Mouse (Mus musculus): ENCODE results near the gene Icmt.

The Icmt gene

DNA sequence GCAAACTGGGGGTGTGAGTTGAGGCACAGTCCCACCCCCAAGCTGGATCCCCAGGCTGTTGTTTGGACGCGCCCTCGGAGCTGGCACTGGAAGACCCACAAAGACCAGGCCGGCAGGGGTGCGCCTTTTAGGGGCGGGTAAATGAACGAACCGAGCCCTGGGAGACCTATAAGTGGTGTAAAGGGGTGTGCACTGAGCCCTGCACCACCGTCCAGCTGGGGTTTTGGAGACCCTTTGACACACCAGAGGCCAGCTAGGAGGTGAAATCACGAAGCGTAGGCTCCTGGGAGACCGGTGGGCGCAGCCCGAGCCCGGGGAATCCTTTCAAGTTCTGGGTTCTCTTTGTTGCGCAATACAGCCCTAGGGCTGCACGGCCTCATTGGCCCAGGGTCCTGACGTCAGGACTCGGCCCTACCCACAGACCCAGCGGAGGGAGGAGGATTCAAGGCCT is 22.3 kb upstream of the Icmt start:
- DNase-seq (ENCODE audit: low read depth), result peak; percentile 88

DNA sequence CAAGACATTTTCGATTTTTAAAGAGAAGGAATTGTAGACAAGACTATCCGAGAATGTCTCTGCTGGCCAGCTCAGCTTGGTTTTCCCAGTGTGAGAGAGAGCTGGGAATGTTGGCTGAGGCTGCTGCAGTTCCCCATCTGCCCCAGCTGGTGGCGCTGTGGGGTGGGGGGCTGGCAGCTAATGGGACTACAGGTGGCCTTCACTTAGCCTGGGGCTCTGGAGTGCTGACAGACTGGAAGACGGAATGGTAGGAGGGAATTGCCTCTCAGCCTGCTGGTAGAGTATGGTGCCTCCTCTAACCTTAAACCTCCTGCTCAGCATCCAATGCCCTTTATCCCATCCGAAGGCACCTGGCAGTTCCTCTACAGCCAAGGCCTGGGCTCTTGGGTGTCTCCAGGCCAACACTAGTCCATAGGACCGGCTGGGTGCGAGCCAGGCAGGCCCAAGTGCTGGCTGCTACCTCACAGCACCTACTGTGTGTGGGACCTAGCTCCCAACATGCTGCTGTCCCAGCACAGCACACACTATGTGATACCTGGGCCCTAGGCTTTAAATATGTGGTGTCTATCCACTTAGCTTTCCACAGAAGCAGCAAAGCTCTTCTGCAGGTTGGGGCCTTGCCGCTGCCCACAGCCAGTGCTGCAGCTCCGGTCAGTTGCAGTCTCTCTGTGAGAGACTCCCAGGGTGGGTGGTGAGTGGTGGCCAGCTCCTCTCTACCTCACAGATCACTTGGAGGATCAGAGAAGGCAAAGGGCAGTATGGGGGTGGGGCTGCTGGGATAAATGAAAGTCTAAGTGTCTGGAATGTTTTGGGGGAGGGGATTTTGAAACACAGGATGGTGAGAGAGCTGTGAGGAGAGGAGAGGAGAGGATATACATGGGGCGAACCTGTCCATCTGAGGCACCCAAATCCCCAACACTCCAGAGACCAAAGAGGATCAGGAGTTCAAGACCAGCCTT is 20.4 kb upstream of the Icmt start:
- peak; percentile 43 for DNase-seq (ENCODE audit: low read depth)

DNA sequence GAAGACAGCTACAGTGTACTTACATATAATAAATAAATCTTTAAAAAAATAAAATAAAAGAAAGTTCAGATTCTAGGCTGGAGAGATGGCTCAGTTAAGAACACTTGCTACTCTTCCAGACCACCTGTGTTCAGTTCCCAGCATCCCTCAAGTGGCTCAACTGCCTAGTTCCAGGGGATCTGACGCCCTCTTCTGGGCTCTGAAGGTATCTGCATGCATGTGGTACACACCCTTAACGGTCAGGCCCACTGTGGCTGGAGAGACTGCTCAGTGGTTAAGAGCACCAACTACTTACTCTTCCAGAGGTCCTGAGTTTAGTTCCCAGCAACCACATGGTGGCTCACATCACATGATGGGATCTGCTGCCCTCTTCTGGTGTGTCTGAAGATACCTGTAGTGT is 19.1 kb upstream of the Icmt start:
- no peak for DNase-seq (ENCODE audit: low read depth)

DNA sequence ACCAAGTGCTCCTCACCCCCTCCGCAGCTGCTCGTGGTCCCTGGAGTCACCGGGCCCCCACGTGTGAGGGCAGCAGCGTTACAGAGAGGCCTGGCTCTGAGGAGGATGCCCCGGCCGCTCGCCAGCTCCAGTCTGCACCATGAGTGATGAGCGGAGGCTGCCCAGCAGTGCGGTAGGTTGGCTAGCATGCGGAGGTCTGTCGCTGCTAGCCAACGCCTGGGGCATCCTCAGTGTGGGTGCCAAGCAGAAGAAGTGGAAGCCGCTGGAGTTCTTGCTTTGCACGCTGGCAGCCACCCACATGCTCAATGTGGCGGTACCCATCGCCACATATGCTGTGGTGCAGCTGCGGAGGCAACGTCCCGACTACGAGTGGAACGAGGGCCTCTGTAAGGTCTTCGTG is 18.0 kb upstream of the Icmt start:
- no peak for DNase-seq (ENCODE audit: low read depth)

DNA sequence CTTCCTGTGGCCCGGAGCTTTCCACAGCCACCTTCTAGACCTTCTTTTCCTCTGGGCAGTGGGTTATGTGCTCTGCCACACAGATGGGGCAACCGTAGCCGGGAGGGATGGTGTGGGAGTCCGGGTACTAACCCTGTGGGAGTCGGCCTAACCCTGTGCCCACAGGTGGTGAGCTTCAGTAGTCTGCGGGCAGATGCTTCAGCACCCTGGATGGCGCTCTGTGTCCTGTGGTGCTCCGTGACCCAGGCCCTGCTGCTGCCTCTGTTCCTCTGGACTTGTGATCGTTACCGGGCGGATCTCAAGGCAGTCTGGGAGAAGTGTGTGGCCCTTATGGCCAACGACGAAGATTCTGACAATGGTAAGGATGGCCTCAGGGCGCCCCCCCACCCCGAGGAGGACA is 15.4 kb upstream of the Icmt start:
- DNase-seq (ENCODE audit: low read depth), result no peak

DNA sequence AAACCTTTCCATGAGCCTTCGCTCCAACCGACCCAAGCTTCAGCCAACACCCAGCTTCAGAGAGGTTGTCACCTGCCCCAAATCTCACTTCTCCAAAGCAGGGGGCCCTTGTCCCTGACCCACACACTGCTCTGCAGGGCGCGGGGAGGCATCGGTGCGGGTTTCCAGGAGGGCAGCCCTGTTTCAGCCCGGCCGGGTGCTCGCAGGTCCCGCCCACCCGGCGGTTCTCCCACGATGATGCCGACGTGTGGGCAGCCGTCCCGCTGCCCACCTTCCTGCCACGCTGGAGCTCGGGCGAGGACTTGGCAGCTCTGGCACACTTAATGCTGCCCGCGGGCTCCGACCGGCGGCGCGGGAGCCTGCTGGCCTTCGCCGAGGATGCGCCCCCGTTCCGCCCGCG is 14.3 kb upstream of the Icmt start:
- DNase-seq (ENCODE audit: low read depth), result no peak

DNA sequence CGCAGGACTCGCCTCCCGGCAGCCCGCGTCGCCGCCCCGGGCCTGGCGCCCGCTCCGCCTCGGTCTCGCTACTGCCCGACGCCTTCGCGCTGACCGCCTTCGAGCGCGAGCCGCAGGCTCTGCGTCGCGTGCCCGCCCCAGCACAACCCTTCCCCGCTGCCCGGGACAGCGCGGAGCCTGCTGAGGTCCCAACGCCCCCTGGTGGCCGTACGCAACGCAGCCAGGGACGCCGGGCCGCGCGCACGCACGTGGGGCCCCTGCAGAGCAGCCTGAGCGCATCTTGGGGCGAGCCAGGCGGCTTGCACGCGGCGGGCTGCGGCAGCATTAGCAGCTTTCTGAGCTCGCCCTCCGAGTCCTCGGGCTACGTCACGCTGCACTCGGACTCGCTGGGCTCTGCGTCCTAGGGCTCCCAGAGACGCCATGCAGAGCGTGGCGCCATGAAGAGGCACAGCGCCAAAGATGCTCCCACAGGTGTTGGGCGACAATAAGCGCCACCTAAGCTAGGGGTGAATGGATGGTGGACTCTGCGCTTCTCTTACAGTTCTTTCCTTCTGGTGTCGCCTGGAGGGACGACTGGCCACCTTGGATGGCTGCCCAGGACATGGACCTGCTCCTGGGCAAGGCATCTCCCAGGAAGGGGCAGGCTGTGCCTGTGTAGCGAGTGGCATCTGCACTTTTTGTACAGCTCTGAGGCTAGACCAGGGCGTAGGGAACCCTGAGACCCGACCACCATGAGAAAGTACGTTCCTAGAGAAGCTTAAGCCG is 13.7 kb upstream of the Icmt start:
- no peak for DNase-seq (ENCODE audit: low read depth)

DNA sequence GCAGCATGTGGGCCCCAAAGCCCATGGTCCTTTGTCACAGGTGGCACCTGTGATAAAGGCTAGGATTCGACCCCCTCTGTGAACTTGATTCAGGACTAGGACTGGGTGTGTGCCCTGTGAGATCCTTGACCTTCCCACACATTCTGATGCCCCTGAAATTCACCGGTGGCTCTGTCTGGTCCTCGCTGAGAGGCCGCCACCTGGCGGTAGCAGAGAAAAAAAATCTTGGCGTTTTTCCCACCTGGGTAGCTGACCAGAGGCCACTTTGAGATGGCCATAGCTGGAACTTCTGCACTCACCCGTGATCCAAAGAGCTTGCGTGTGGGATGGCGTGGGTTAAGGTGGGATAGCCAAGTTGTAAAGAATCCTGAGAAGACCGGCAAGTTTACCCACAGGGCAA is 11.5 kb upstream of the Icmt start:
- DNase-seq (ENCODE audit: low read depth), result peak; percentile 79

DNA sequence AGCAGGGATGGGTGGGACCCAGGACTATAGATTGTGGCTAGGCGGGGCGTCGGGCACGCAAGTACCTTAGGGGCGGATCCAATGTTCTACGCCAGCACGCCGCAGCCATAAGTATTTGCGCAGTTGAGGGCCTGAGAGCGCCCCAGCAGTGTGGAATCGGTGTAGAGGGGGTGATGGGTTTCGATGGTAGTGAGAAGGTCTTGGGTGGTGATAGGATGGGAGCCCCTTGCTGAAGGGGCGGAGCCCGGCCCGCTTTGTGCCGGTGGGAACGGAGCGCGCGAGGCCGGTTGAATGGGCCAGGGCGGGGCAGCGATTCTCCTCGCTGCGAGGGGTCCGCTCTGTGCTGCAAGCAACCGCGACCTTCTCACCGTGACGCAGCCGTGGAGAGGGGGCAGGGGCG is 10.8 kb upstream of the Icmt start:
- DNase-seq (ENCODE audit: low read depth), result no peak

DNA sequence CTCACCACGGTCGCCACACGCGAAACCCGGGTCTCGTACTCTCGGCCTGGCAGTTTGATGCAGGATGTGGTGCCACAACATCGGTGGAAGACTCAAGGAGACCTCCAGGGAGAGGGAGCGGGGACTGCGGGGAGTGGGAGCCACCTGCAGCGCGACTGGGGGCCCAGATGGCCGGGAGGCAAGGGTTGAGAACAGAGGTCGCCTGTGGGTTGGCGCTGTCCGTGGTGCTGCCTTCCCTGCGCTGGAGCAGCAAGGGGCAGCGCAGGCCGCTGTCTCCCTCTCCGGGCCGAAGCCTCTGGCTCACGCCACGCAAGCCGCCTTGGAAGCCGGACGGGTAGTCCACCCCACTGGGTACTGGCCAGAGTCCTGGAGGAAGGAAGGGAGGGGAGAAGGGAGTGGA is 10.1 kb upstream of the Icmt start:
- peak; percentile 62 for DNase-seq (ENCODE audit: low read depth)

DNA sequence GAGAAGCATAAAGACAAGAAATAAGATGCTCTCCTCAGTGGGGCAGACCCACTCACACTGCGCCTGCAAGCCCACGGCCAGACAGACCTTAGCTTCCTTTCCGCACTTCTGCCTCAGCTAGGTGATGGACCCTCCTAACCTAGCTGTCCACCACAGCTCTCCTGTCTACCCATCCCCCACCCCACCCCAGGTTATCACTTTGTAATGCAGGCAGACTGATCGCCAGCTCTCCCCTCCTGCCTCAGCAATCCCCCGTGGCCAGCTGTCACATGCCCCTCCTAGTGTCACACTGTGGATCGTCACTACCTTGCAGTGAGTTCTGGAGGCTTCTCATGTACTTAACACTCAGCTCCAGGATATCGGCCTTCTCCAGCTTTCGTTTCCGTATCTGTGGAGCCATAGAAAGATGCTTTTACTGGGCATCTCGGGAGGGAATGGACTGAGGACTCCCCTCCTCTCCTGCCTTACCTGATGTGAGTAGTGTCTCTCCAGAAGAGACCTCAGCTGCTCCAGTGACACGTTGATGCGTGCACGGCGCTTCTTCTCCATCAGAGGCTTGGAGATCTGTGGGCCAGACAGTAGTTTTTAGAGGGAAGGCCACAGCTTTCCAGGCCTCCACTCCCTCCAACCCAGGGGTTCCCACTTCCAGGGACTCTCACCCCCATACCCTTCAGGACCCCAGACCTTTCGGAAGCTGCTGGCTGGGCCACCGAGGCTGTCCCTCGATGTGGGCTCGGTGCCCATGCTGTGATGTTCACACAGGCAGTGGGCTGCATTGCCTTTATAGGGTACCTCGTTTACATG is 9.5 kb upstream of the Icmt start:
- DNase-seq (ENCODE audit: low read depth), result no peak

DNA sequence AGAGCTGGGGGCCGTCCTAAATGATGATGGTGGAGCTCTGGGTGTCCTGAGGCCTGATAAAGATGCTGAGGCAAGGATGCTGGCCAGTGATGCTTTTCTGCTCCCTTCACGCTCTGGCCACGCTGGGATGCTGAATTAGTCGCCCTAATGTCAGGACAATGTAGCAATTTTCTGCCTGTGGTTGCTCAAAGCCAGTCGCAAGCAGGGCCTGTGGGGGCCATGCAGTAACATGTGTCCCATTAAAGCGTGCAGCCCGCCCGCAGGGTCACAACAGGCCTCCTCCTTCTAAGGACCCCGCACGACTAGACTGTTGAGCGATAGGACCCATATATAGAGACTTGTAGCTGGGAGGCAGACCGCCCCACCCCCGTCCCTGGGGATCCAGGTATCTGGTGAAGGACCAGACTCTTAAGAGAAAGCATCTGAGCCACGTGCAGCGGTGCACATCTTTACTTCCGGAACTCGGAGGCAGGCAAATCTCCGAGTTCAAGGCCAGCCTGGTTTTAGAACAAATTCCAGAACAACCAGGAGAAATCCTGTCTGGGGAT is 8.6 kb upstream of the Icmt start:
- no peak for DNase-seq (ENCODE audit: low read depth)

DNA sequence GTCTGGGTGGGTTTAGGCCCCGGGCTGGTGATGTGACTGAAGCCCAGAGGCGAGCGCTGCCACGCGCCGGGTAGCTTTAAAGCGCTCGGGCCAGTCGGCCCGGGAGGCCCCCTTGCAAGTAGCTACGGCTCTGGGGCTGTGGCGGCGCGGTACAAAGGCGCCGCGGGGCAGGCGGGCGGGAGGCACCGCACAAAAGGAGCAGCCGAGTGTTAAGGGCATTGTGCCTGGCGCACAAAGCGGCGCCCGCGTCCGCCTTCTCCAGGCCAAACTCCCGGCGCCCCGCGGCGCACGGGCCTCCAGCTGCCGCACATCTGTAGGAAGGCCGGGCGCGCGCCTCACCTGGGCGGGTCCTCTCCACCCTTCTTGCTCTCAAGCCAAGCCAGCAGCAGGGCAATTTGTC is 6.6 kb upstream of the Icmt start:
- no peak for DNase-seq (ENCODE audit: low read depth)

DNA sequence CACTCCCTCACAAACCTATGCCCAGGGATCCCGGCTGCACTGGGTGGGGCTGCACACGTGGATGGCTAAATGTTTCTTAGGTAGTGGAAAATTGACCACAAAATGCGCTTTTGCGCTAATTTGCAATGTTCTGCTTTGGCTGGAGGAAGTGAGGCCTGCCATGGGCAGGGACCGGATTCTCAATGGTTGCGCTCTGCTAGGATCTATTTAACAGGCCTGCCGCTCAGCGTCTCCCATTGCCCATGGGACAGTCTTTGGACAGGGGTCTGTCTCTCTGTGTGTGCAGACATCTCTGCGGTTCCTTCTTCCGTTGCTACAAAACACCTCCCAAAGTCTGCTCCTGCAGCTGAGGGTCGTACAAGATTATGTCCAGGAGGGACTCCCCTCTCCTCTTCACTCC is 6.0 kb upstream of the Icmt start:
- no peak for DNase-seq (ENCODE audit: low read depth)

DNA sequence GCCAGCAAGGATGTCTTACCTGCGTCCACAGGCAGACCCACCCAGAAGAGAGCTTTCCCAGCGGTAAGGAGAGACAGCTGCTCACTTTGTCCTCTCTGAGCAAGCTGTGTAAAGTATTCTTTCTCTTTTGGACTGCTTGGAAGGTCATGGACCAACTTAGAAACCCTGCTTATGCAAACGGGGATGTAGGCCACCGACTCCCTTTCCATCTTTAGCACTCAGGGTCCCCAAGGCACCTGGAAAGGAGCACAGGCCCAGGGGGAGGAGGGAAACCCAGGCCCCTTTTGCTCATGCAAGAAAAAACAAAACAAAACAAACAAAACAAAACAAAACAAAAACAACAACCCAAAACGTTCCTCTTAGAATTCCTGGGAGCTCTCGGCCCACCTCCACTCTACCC is 5.5 kb upstream of the Icmt start, which contains the start of gene Hes3:
Hes3 (minus strand) TSS at position 101 of the 400 bp plus-strand sequence.
- no peak for DNase-seq (ENCODE audit: low read depth)

DNA sequence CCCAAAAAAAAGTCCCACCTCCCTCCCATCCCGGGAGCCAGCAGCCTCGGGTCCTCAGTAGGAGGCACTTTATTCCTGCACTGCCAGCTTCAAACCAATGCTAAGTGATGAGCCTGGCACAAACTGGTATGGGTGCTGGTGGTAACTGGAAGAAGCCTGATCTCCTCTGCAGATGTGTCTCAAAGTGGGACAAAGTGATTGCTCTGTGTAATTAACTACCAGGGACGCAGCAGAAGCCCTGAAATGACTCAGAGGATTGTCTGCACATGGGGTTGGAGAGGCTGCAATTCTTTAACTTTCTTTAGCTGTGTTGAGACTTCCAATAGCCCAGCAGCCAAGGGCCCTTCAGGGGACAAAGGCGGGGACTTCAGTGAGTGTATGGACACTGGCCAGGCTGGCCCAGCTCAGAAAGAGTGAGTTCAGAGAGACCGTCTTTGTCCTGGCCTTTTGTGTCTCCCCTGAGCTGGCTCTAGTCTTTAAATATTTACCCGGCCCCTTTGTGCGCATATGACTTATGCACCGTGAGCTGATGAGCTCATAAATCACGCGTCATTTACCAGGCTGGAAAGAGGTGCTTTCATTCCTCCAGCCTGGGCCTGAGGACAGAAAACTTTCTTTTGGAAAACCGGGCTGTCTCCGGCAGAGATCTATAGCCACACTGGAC is 4.8 kb upstream of the Icmt start:
- peak; percentile 61 for DNase-seq (ENCODE audit: low read depth)

DNA sequence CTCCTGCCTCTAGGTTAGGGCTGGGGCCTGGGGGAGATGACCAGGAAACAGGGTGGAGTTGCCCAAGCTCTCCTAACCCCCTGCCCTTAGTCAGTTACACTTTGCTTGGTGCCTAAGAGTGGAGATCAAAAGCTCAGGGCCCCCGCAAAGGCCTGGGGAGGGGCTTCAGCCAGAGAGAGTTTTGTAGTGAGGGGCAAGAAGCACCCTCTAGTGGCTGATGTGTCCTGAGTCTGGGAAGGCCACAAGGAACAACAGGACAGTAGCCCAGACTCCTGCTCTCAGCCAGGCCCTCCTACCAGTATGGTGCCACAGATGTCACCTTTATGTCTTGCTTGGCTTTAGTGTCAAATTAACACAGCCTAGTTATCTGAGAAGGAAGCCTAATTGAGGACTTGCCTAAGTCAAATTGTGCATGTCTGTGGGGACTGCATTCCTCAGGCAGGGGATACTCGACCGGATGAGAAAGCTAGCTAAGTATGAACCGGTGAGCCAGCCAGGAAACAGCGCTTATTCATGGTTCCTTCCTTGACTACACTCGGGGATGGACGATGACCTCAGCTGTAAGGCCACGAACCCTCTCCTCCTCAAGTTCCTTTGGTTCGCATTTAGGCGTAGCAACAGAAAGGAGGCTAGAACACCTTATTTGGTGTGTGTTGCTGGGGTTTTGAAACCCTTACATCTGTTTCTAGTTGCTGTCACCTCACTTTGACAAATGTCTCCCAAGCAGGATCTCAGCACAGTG is 2.7 kb upstream of the Icmt start:
- DNase-seq (ENCODE audit: low read depth), result peak; percentile 47

DNA sequence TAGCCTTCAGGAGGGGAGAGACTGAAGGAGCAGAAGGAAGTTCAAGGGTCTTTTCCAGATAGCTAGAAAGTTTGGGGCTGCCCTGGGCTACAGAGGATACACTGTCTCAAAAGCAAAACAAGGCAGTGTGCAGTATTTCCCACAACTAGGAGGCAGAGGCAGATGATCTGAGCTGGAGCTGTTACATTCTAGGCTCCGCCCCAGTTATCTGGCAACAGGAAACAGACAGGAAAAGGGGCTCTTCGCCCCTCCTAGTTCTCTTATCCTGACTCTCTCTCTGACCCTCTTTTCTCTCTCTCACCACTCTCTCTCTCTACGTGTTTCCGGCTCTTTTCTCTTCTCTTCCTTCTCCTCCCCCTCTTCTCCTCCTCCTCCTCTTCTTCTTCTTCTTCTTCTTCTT is 1.1 kb upstream of the Icmt start:
- peak; percentile 52 for DNase-seq (ENCODE audit: low read depth)

DNA sequence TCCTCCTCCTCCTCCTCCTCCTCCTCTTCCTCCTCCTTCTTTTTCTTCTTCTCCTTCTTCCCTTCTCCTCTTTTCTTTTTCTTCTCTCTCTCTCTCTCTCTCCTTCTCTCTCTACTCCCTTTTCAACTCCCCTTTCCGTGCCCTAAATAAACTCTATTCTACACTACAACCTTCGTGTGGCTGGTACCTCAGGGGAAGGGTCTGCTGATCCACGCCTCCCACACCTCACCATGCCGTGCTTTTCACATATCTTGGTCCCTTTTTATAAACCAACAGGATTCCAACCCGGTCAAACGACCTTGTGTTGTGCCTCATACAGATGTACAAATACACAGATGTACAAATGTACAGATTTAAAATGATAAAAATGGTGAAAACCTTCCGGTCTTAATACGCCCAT is 656 bp upstream of the Icmt start:
- DNase-seq (ENCODE audit: low read depth), result no peak

DNA sequence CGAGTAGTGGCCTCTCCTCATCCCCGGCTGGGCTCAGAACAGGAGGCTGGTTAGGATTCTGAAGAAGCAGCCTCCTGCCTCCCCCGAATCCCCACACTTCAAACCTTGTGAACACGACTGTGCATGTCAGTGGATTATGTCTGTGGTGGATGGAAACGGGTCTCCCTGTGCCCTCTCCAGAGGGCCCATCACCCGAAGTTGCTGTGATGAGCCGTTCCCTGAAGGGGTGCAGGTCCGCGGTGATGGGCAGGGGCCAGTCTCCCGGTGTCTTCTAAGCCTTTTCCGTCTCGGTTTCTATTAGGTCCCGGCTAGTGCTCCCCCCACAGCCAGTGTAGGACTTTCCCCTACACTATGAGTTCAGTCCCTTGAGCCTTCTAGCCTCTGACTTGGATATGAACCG is 1.8 kb downstream of the Icmt start:
- no peak for DNase-seq (ENCODE audit: low read depth)

DNA sequence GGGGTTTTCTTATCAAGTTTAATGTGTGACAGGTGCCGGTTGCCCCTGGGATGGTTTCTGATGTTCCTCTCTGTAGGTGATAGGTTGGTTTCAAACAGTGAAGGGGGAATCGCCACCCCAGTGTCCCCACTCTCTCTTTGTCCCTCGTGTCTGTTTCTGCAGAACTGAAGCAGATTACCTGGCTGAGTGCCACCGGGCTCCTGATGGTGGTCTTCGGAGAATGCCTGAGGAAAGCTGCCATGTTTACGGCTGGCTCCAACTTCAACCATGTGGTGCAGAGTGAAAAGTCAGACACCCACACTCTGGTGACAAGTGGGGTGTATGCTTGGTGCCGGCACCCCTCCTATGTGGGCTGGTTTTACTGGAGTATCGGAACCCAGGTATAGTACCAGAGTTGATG is 3.3 kb downstream of the Icmt start:
- no peak for DNase-seq (ENCODE audit: low read depth)

Measured in NIH3T3 (cell line).